Mouse (Mus musculus): Measurements from ENCODE around the gene Ppp1r7.
"Not testable (repeated sequence)": the region's sequence is repeated elsewhere in the genome, so short reads cannot be mapped to it uniquely, and the experiment has no call there.

Gene Ppp1r7

GRCm38 (mm10) chr1:93342648-93343503 is at the start of gene Ppp1r7, which contains the start of gene Pask:
Ppp1r7 (plus strand) TSS chr1:93342854.
Pask (minus strand) TSS chr1:93343482.
- DNase-seq (ENCODE audit: low read depth, low spot score): peak; percentile 97

GRCm38 (mm10) chr1:93294491-93294890 is 48.2 kb upstream of the Ppp1r7 start:
- not testable (repeated sequence) for DNase-seq (ENCODE audit: low read depth, low spot score)

GRCm38 (mm10) chr1:93299791-93300190 is 42.9 kb upstream of the Ppp1r7 start:
- DNase-seq (ENCODE audit: low read depth, low spot score): no peak

- DNase-seq (ENCODE audit: low read depth, low spot score): no peak
Measured at GRCm38 (mm10) chr1:93300578-93300977, 42.1 kb upstream of the Ppp1r7 start.

GRCm38 (mm10) chr1:93305581-93306337 is 36.9 kb upstream of the Ppp1r7 start, which contains the start of gene Mterf4:
Mterf4 (minus strand) TSS chr1:93305915.
- peak; percentile 89 for DNase-seq (ENCODE audit: low read depth, low spot score)

GRCm38 (mm10) chr1:93323973-93324372 is 18.7 kb upstream of the Ppp1r7 start:
- no peak for DNase-seq (ENCODE audit: low read depth, low spot score)

- DNase-seq (ENCODE audit: low read depth, low spot score): no peak
Measured at GRCm38 (mm10) chr1:93326446-93326845, 16.2 kb upstream of the Ppp1r7 start.

GRCm38 (mm10) chr1:93334621-93335020 is 8.0 kb upstream of the Ppp1r7 start:
- DNase-seq (ENCODE audit: low read depth, low spot score): no peak

GRCm38 (mm10) chr1:93343504-93344047 is 922 bp downstream of the Ppp1r7 start:
- DNase-seq (ENCODE audit: low read depth, low spot score): peak; percentile 96

- DNase-seq (ENCODE audit: low read depth, low spot score): no peak
Measured at GRCm38 (mm10) chr1:93347176-93347575, 4.5 kb downstream of the Ppp1r7 start.

- no peak for DNase-seq (ENCODE audit: low read depth, low spot score)
Measured at GRCm38 (mm10) chr1:93349701-93350100, 7.0 kb downstream of the Ppp1r7 start.

- DNase-seq (ENCODE audit: low read depth, low spot score): no peak
Measured at GRCm38 (mm10) chr1:93352724-93353123, 10.1 kb downstream of the Ppp1r7 start.

GRCm38 (mm10) chr1:93362661-93363060 is 20.0 kb downstream of the Ppp1r7 start:
- DNase-seq (ENCODE audit: low read depth, low spot score): no peak

- DNase-seq (ENCODE audit: low read depth, low spot score): no peak
Measured at GRCm38 (mm10) chr1:93365641-93366040, 23.0 kb downstream of the Ppp1r7 start.

- no peak for DNase-seq (ENCODE audit: low read depth, low spot score)
Measured at GRCm38 (mm10) chr1:93373665-93374064, 31.0 kb downstream of the Ppp1r7 start, which contains the start of gene Ano7. Ano7 (plus strand) TSS chr1:93373930.

- no peak for DNase-seq (ENCODE audit: low read depth, low spot score)
Measured at GRCm38 (mm10) chr1:93377307-93377706, 34.7 kb downstream of the Ppp1r7 start.

- no peak for DNase-seq (ENCODE audit: low read depth, low spot score)
Measured at GRCm38 (mm10) chr1:93379117-93379516, 36.5 kb downstream of the Ppp1r7 start.

- DNase-seq (ENCODE audit: low read depth, low spot score): no peak
Measured at GRCm38 (mm10) chr1:93387198-93387597, 44.5 kb downstream of the Ppp1r7 start.

GRCm38 (mm10) chr1:93388906-93389305 is 46.3 kb downstream of the Ppp1r7 start:
- no peak for DNase-seq (ENCODE audit: low read depth, low spot score)

GRCm38 (mm10) chr1:93401191-93402052 is 58.8 kb downstream of the Ppp1r7 start:
- peak; percentile 51 for DNase-seq (ENCODE audit: low read depth, low spot score)

GRCm38 (mm10) chr1:93403403-93403802 is 60.7 kb downstream of the Ppp1r7 start:
- DNase-seq (ENCODE audit: low read depth, low spot score): no peak
